Mouse (Mus musculus) lung, postnatal 0 days (tissue): Measurements from ENCODE around the gene AI464131. TPM values are rescaled to one million over a fixed set of nuclear protein-coding genes. Genes with fewer than 3 reads are reported as not detected.

Experiments
- ATAC-seq: fragments of 200-750 bp; cut with Nextera tagmentation; 2 replicates; pipeline ENCODE4 v1.8.0; 2017; ENCODE audit warnings: moderate library complexity
- DNase-seq: peaks from one replicate; pipeline ENCODE4 v3.0.0-alpha.2; 2016; ENCODE audit warnings: low spot score
- H3K27ac ChIP-seq: fragments of 300-500 bp; sonication (generic); 2 replicates; pipeline ENCODE4 v1.5.1; 2014; ENCODE audit warnings: antibody characterized with exemption, mild to moderate bottlenecking, low read length, mixed read lengths
- H3K27me3 ChIP-seq: fragments of 300-500 bp; sonication (generic); replicated peaks from 2 replicates; pipeline ENCODE4 v1.6.1; 2014; ENCODE audit warnings: low read length, mixed read lengths; ENCODE audit not compliant: insufficient read depth
- H3K36me3 ChIP-seq: fragments of 300-500 bp; sonication (generic); 2 replicates; pipeline ENCODE4 v1.6.1; 2014; ENCODE audit warnings: low read length, mixed read lengths; ENCODE audit not compliant: insufficient read depth
- H3K4me1 ChIP-seq: fragments of 300-500 bp; sonication (generic); 2 replicates; pipeline ENCODE4 v1.6.1; 2014; ENCODE audit warnings: antibody characterized with exemption, low read depth, low read length, mixed read lengths; ENCODE audit not compliant: insufficient read depth
- H3K4me2 ChIP-seq: fragments of 300-500 bp; sonication (generic); replicated peaks from 2 replicates; pipeline ENCODE4 v1.6.1; 2014; ENCODE audit warnings: low read depth, mild to moderate bottlenecking, low read length, moderate library complexity, mixed read lengths
- H3K4me3 ChIP-seq: fragments of 300-500 bp; sonication (generic); 2 replicates; pipeline ENCODE4 v1.5.1; 2014; ENCODE audit warnings: low read depth, low read length
- H3K9ac ChIP-seq: fragments of 300-500 bp; sonication (generic); replicated peaks from 2 replicates; pipeline ENCODE4 v1.6.1; 2014; ENCODE audit warnings: low read depth, mild to moderate bottlenecking
- H3K9me3 ChIP-seq: fragments of 300-500 bp; sonication (generic); 2 replicates; pipeline ENCODE4 v1.6.1; 2016; ENCODE audit warnings: low read length, mixed read lengths
- CTCF ChIP-seq: IDR thresholded peaks from 2 replicates; pipeline ENCODE4 v1.5.1; 2016; ENCODE audit warnings: antibody characterized with exemption, mild to moderate bottlenecking
- EP300 ChIP-seq: IDR thresholded peaks from 2 replicates; pipeline ENCODE4 v1.6.1; 2016; ENCODE audit warnings: antibody characterized with exemption, mild to moderate bottlenecking, control low read depth
- WGBS: fragments of 180-500 bp; shearing (Covaris S2); extraction: QIAGEN DNeasy Blood & Tissue Kit; methylation state at CpG from one replicate; pipeline ENCODE4 v1.1.7; 2014; 5-methylcytosine and 5-hydroxymethylcytosine counted together
- polyA plus RNA-seq: library from polyadenylated mRNA; unstranded; fragments of >200 nt; fragmentation: Nextera tagmentation; extraction: Ambion mirVana; gene quantifications from 2 replicates; pipeline ENCODE4 v1.2.1, GENCODE M21; 2015

The AI464131 gene
- polyA plus RNA-seq, 1 experiment from 2014 or later, result 5.5 TPM

DNA sequence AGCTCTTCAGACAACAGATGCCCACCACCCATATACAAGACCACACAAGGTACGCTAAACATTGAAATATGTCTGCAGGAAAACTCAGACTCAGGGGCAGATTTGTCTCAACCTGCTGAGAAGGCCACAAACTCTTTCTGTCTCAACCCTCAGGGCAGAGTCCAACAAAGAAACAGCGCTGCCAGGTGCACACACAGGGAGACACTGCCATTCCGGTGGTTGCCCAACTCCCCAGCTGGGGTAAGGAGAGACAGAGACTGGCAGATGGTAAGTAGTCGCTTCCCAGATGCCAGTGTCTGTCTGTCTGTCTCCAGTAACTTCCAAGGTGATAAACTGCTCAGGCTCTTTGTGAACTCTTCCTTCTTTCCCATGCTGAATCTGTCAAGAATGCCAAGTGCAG, 2.1 kb downstream of the AI464131 start:
- no peak for TF ChIP-seq CTCF
- TF ChIP-seq EP300, result no peak
- no peak overlapping the region for H3K27ac ChIP-seq
- no peak overlapping the region for H3K9ac ChIP-seq
- H3K4me3 ChIP-seq, result no peak overlapping the region
- H3K4me2 ChIP-seq, result no peak overlapping the region
- ATAC-seq (no peak), DNase-seq (no peak)
- H3K36me3 ChIP-seq, result no peaks in the 10 kb centered on the region
- H3K9me3 ChIP-seq, result no peaks in the 10 kb centered on the region
- H3K4me1 ChIP-seq, result peaks cover 12% of the 10 kb centered on the region; the same call in 1 of the 2 replicates
- WGBS, result 81% methylated on average over 4 of the region's 4 CpGs
- peaks cover 33% of the 10 kb centered on the region for H3K27me3 ChIP-seq

DNA sequence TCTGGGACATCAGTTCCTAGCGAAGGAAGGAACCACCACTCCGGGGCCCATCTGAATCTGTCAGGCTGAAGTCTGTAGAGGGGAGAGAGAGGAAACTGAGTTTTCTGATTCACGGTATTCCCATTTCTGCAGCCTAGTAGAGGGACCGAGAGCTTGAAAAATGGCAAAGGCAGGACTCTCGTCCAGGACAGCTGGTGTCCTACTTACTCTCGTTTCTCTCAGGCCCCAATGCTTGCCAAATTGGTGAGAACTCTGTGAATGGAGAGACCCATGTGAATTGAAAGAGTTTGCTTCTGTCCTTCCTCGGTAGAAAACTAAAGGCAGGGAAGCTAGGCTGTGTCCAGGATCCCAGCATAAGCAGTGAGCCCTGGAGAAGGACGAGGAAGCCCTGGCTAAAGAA, 3.3 kb downstream of the AI464131 start:
- TF ChIP-seq EP300, result no peak
- no peak for TF ChIP-seq CTCF
- no peak for ATAC-seq
- Histone ChIP-seq H3K9ac (no peak overlapping the region), H3K9me3 (no peaks in the 10 kb centered on the region), H3K36me3 (no peaks in the 10 kb centered on the region), H3K4me1 (peaks cover 12% of the 10 kb centered on the region; the same call in 1 of the 2 replicates), H3K4me3 (no peak overlapping the region), H3K4me2 (no peak overlapping the region), H3K27me3 (peaks cover 33% of the 10 kb centered on the region), H3K27ac (no peak overlapping the region)
- no peak for DNase-seq
- 78% methylated on average over 8 of the region's 8 CpGs for WGBS

DNA sequence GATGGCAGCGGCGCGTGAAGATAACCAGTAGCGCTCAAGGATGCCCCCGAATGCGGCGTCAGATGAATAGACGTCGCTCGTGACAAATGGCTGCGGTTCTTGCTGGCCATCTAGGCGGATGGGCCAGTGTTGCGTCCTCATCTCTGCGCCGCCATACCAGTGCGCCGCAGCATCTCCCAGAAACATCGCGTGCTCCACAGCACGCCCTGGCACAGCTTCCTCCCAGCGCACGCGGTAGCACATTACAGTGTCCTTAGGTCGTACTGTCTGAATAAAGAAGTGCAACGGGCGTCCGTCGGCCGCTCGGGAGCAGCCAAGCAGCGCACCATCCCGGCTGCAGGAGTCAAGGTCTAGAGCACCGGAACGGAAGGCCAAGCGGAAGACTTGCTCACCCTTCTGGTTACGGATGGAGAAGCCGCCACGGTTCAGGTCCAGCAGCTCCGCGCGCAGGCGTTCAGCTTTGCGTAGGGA, 3.9 kb downstream of the AI464131 start:
- Histone ChIP-seq H3K4me1 (peaks cover 12% of the 10 kb centered on the region; the same call in 1 of the 2 replicates), H3K9ac (no peak overlapping the region), H3K36me3 (no peaks in the 10 kb centered on the region), H3K4me2 (0 out of 2 replicates have a peak overlapping the region, but pooled peaks have one; percentile 8), H3K27ac (no peak overlapping the region), H3K4me3 (no peak overlapping the region; the same call in 1 of the 2 replicates), H3K27me3 (peaks cover 33% of the 10 kb centered on the region), H3K9me3 (no peaks in the 10 kb centered on the region)
- ATAC-seq, result no peak
- no peak for DNase-seq
- TF ChIP-seq EP300 (no peak), CTCF (no peak)
- WGBS, result 29% methylated on average over 43 of the region's 43 CpGs

DNA sequence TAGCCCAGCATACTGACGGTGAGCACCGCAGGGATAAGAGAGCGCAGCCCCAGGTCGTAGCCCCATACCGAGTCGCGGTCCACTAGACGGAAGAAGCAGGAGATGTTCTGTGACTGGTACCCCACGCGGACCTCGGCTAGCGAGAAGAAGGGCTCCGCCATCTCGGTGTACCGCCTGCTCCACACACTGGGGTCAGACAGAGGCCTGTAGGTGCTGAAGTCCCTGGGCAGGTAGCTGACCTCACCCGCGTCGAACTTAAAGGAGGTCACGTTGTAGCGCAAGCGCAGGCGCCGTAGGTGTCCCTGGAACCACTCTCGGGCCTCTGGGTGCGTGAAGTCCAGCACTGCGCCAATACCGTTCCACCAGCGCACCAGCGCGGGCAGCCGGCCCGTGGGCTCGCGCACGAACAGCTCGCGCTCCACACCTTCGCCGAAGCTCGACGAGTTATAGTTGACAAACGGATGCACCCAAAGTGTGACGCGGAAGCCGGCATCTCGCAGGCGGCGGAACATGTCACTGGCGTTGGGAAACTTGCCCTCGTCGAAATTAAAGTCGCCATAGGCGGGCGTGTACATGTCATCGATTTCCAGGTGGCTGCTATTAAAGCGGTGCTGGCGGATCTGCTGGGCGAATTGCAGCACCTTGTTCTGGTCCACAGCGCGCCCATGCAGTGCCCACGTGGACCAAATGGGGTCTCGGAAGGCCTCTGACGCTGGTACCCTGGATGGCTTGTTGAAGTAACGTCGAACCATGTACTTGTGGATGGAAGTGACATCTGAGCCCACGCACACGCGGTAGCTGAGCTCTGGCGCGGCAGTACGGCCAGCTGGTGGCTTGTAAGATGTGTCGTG, 4.7 kb downstream of the AI464131 start:
- no peak for ATAC-seq
- Histone ChIP-seq H3K4me1 (peaks cover 12% of the 10 kb centered on the region; the same call in 1 of the 2 replicates), H3K27ac (no peak overlapping the region), H3K36me3 (no peaks in the 10 kb centered on the region), H3K4me2 (peak overlapping the region; percentile 8; the same call in 1 of the 2 replicates), H3K27me3 (peaks cover 33% of the 10 kb centered on the region), H3K9ac (no peak overlapping the region), H3K4me3 (no peak overlapping the region; the same call in 1 of the 2 replicates), H3K9me3 (no peaks in the 10 kb centered on the region)
- TF ChIP-seq EP300 (no peak), CTCF (no peak)
- DNase-seq, result no peak
- 23% methylated on average over 72 of the region's 72 CpGs for WGBS

DNA sequence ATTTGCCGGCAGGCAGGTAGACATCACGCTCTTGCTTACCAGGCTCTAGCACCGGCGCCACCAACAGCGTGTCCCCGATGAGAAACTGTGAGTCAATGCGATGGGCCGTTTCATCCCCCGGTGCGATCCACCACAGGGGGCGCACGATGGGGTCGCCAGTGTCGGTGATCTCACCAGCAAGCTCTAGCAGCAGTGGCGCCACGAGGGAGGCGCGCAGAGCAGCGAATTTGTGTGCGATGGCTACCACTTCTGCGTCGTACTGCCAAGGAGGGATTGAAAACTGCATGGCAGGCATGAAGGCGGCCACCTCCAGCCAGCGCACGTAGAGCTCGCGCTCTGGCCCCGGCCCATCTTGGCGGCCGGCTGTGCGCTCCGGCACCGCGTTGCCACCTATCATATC, 5.3 kb downstream of the AI464131 start:
- DNase-seq (no peak), ATAC-seq (no peak)
- Histone ChIP-seq H3K27ac (no peak overlapping the region), H3K4me1 (peaks cover 12% of the 10 kb centered on the region; the same call in 1 of the 2 replicates), H3K4me2 (peak overlapping the region; percentile 8; the same call in 1 of the 2 replicates), H3K9ac (no peak overlapping the region), H3K27me3 (peaks cover 33% of the 10 kb centered on the region), H3K9me3 (no peaks in the 10 kb centered on the region), H3K4me3 (no peak overlapping the region), H3K36me3 (no peaks in the 10 kb centered on the region)
- no peak for TF ChIP-seq EP300
- TF ChIP-seq CTCF, result peak; percentile 59
- WGBS, result 19% methylated on average over 34 of the region's 34 CpGs

DNA sequence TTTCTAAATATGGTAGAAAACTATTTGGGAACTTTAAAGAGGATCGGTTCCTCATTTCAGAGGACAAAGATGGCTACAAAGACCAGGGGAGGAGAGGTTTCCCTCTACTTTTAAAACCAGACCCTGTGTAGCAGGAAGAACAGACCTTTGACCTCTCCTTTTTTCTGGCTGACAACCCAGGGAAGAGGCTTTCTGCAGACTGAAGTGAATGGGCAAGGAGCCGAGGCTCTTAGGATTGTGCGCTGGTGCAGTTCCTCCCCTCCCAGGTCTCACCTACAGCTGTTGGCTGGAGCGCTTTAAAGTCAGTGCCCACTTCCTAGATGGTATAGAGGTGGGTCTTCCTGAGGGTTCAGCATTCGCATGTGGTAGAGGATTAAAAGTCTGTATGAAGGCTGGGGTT, 5.8 kb downstream of the AI464131 start:
- Histone ChIP-seq H3K27ac (no peak overlapping the region), H3K27me3 (peaks cover 33% of the 10 kb centered on the region), H3K4me1 (peaks cover 8% of the 10 kb centered on the region; the same call in 1 of the 2 replicates), H3K4me3 (no peak overlapping the region), H3K4me2 (no peak overlapping the region), H3K36me3 (no peaks in the 10 kb centered on the region), H3K9ac (no peak overlapping the region), H3K9me3 (no peaks in the 10 kb centered on the region)
- 69% methylated on average over 5 of the region's 5 CpGs for WGBS
- DNase-seq, result no peak
- TF ChIP-seq CTCF (no peak), EP300 (no peak)
- no peak for ATAC-seq
